Mouse (Mus musculus): Measurements from ENCODE around the gene Tmem238.
A peak's percentile ranks its signal among the peaks of the same experiment; 100 is the strongest.

DNA sequence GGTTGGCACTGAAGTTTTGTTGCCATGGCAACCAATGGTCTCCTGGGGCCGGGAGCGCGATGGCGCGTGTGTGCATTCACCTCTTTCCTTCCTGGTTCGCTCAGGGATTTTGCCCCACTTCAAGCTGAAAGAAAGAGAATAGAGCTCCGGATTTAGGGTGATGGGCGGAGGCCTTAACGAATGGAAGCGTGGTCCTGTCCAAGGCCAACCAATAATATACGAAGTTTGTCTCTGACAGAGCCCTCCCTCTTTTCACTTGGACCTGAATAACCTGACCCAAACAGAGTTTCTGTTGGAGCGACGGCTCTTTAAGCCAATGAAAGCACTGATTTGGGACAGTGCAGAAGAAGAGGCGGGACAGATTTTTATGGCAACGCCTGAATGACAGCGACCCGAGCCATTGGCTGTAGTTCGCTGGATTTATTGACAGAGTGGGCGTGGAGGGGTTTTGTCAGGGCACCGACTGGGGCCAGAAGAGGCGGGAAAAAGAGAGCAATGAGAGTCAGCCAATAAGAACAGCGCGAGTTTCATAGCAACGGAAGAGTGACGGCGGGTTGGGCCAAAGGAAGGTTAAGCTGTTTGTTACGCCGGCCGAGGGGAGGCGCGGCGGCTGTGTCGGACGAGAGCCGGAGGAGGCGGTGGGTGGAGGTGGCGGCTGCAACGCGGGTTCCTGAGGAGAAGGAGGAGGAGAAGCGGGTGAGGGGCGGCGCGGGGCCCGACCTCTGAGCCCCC, 49.7 kb downstream of the Tmem238 start, which contains the start of gene Kmt5c:
- TF ChIP-seq HCFC1 (IDR thresholded peaks at IDR 0.05; ENCODE audit: low read depth, low read length) = peak; percentile 61
- TF ChIP-seq TCF12 (IDR thresholded peaks at IDR 0.05; ENCODE audit: low read depth, low read length) = peak; percentile 78
- TF ChIP-seq TBP (conservative IDR thresholded peaks at IDR 0.05; ENCODE audit: low read depth, low read length) = peak; percentile 97
- TF ChIP-seq MAX (IDR thresholded peaks at IDR 0.05; ENCODE audit: low read length) = peak; percentile 62; the same call in 1 of the 2 replicates
- no peak for TF ChIP-seq ZC3H11A (IDR thresholded peaks at IDR 0.05; ENCODE audit: low read depth, low read length)
- TF ChIP-seq EP300 (IDR thresholded peaks at IDR 0.05; ENCODE audit: low read length) = no peak
- TF ChIP-seq UBTF (IDR thresholded peaks at IDR 0.05; ENCODE audit: low read depth, low read length) = no peak
- no peak for TF ChIP-seq CTCF (conservative IDR thresholded peaks at IDR 0.05 in 1 of 2, IDR thresholded peaks at IDR 0.05 in 1 of 2; ENCODE audit: low read depth in 2 of 2, low read length in 2 of 2)
- peak; percentile 74 for TF ChIP-seq POLR2A (IDR thresholded peaks at IDR 0.05; ENCODE audit: low read depth, low read length)
- peak; percentile 90 for TF ChIP-seq ELF1 (IDR thresholded peaks at IDR 0.05; ENCODE audit: low read depth, low read length)

All from CH12.LX (cell line).